Mouse (Mus musculus): ENCODE results near the gene Rin3.

Gene Rin3

DNA sequence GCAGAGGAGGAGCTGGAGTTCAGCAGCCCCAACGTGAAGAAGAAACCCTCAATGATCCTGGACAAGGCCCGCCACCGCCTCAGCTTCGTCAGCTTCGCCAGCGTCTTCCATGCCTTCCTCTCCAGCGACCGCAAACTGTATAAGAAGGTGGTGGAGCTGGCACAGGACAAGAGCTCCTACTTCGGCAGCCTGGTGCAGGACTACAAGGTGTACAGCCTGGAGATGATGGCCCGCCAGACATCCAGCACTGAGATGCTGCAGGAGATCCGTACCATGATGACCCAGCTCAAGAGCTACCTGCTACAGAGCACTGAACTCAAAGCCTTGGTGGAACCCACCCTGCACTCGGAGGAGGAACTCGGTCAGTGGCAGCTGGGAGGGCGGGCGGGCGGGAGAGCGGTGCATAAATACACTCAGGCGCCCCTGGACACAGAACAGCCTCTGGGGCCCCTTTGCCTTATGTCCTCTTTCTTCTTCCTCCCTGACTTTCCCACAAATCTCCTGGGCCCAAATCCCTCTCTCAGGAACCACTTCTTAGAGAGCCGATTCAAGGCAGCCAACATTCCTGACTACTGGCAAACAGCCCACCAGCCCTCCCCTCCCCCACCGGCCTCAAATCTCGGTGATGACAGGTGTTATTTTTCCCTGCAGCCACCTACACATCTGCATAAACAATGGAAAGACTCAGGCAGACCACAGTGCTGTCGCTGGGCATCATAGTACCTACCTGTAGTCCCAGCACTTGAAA is 86.8 kb downstream of the Rin3 start:
- DNase-seq (ENCODE audit: low spot score in 2 of 2) = no peak

- DNase-seq (ENCODE audit: low spot score in 2 of 2) = no peak
These were observed 88.2 kb downstream of the Rin3 start for GRCm38 (mm10) chr12:102370931-102371500.

GRCm38 (mm10) chr12:102372322-102372721 is 89.5 kb downstream of the Rin3 start:
- no peak for DNase-seq (ENCODE audit: low spot score in 2 of 2)

DNA sequence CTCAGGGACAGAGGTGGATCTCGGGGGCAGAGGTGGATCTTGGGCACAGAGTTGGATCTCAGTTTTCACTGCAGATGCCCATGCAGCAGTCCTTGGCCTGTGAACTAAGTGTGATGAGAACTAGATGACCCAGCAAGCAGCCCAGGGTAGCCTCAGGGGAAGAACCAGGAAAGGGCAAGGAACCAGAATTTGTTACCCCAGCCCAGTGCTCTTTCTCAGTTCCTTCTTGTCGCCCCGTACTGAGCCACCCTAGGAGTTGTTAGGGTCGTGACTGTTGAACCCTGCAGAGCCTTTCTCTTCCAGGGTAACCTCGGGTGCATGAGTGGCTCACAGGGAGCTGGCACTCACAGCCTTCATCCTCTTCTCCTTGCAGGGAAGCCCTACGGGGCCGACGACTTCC is 99.3 kb downstream of the Rin3 start:
- DNase-seq (ENCODE audit: low spot score in 2 of 2) = no peak

GRCm38 (mm10) chr12:102383288-102383687 is 100.4 kb downstream of the Rin3 start:
- no peak for DNase-seq (ENCODE audit: low spot score in 2 of 2)

DNA sequence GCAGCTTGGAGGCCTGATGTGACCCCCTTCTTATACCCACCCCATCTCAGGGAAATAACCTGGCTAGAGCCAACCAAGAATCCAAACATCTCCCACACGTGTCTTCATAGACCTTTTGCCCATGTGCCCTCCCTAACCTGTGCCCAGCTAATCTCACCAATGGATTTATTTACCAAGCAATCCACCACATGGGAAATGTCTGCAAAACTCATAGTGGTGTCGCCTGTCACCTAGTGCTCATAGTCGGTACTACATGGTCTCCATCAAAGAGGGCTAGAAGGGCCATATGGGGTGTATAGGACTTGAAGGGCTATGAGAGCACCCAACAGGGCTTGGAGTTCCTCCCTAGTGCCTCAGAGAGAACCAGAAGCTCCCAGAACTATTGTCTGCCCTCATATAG is 102.0 kb downstream of the Rin3 start:
- no peak for DNase-seq (ENCODE audit: low spot score in 2 of 2)

DNA sequence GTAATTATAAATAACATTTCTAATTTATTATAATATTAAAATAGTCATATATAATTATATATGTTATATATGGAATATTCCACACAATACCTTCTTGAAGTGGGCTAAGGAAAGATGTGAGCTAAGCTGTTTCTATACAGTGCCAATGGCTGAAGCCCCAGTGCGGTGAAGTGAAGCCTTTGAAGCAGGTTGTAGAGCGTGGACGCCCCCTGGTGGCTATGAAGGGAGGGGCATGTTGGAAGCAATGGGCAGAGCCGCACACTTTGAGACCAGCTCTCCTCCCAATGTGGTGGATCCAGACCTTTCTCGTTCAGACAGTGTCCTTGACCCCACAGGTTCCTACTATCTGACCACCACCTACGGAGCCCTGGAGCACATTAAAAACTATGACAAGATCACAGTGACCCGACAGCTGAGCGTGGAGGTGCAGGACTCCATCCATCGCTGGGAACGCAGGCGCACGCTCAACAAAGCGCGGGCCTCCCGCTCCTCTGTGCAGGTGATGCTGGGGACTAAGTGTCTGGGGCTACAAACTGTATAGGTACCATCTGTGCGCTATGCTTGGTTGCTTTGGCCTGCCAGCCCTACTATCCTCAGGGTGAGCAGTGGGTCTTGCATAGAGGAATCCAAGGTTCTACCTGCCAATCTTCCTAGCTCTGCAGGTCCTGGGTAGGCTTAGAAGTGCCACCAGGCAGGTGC is 104.5 kb downstream of the Rin3 start:
- peak; percentile 48 to 67 for DNase-seq (ENCODE audit: low spot score in 2 of 2)

DNA sequence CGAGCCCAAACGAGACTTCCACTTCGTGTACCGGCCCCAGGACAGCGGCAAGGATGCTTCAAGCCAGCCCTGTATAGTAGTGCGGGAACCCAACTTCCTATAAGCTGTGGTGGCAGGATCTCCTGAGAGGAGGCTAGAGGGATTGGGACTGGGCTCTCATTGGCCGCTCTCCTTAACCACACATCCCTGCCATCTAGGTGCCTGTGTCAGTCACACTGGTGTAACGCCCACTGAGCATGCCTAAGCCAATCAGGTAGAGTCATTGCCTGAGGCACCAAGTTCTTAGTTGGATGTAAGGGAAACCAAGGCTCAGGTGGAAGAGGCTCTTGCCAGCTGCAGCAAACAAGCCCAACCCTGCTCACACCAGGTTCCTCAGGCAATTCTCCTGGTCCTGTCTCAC is 107.2 kb downstream of the Rin3 start:
- no peak for DNase-seq (ENCODE audit: low spot score in 2 of 2)

DNA sequence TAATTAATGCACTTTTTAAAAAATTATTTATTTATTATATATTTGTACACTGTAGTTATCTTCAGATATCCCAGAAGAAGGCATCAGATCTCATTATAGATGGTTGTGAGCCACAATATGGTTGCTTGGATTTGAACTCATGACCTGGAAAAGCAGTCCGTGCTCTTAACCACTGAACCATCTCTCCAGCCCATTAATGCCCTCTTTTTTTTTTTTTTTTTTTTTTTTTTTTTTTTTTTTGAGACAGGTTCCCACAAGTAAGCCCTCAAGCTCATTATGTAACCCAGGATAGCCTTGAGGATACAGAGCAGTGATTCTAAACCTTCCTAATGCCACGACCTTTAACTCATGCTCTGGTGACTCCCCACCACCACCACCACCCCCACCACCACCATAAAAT is 108.3 kb downstream of the Rin3 start:
- no peak for DNase-seq (ENCODE audit: low spot score in 2 of 2)

GRCm38 (mm10) chr12:102391982-102392381 is 109.1 kb downstream of the Rin3 start:
- DNase-seq (ENCODE audit: low spot score in 2 of 2) = no peak

- DNase-seq (ENCODE audit: low spot score in 2 of 2) = no peak
These were observed 111.6 kb downstream of the Rin3 start for GRCm38 (mm10) chr12:102394496-102394895.

DNA sequence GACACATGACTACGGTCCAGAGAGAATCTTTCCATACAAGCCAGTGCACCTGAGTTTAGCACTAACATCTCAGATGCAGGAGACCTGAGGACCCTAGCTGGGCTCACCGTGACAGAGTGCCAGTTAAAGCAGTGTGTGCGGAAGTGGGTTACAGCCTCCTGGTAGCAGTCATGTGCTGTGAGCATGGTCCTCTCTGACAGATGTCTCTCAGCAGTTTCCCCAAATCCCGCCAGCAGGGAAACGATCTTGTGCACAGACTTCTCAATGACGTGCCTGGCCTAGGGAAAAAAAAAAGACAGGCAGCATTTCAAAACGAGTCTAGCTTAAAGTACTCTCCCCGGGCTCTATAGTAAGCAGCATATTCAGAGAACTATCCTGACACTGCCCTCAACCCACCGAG is 112.7 kb downstream of the Rin3 start:
- no peak for DNase-seq (ENCODE audit: low spot score in 2 of 2)

DNA sequence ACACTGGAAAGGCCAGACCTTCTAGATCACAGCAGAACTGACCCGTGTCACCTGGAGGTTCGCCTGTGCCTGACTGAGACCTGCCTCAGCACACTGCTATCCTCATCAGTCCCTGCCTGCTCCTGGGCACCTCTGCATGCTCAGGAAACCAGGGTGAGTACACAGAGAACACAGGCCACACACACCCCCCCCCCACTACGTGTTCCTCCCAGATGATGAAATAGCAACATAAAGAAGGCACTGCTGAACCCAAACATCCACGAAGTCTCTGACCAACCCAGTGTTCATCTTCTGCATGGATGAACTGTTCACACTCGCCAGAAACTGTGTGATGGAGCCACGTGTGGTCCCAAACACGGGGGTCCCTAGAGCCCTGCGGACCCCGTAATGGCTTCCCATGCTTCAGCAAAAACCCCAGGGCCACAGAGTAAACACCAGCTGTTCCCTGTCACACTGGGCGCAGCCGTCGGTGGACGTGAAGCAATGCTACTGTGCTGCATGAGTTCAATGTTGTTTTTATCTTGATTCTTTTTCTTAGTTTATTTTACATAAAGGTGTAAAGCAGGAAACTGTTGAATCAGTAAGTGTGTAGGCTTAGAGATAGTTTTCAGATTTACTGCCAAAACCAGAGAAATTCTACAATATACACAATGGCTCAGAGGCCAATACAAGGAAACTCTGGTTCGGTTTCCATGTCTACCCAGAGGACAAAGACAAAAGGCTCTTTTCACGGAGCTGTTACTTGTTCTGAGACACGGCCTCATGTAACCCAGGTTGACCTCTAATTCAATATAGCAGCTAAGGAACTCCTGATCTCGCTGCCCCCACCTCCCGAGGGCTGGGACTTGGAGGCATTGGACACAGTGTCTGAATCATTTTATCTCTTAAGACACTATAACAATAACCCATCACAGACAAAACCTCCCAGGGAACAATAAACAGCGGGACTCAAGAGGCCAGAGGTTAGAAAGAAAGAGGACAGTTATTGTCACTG is 113.4 kb downstream of the Rin3 start:
- DNase-seq (ENCODE audit: low spot score in 2 of 2) = no peak

DNA sequence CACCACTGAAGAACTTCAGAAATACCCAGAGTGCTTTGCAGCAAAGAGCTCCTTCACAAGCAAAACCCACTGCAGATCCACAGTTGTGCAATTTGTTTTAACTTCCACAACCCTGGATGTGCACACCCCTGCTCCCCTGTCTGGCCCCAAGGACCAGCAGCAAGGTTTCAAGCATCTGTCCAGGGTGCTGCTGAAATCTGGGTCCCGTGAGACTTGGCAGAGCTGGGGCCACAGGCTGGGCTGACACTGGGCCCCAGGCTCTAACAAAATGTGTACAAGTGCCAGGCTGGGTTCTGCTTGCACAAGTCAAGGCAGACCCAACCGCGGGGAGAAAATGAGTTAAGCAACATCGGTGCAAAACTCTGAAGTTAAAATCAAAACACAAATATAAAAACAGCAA is 115.7 kb downstream of the Rin3 start:
- DNase-seq (ENCODE audit: low spot score in 2 of 2) = no peak

DNA sequence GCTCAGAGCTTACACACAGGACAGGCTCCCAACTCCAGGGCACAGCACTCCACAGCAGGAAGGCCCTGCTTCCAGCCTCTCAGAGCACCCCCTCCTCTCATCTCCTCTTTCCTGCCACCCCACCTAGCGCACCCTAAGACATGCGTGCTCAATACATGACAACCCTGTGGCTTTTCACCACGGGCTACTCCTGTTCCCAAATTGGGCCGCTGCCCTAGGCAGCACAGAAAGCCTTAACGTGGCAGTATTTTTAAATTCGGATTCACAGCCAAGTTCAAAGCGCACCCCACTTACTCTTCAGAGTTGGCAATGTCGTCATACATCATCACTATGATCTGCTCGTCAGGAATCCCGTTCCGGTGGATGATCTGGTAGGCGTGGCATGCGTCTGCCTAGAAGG is 130.3 kb downstream of the Rin3 start:
- no peak for DNase-seq (ENCODE audit: low spot score in 2 of 2)

DNA sequence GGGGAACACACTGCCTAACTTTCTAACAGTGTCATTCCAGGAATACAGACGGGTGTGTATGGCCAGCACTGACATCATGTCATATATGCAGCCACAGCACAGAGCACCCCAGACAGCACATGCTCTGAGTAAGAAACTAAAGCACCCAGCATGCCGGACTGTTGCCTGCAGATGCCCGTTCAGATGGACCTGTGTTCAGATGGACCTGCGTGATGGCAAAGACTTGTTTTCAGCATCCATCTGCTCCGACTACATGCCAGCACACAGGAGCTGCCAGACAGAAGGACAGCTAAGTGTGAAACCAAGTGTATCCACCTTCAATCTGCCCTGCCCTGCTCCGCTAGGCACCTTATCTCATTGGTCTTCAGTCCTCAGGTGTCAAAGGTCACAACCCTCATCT is 131.8 kb downstream of the Rin3 start:
- DNase-seq (ENCODE audit: low spot score in 2 of 2) = no peak

DNA sequence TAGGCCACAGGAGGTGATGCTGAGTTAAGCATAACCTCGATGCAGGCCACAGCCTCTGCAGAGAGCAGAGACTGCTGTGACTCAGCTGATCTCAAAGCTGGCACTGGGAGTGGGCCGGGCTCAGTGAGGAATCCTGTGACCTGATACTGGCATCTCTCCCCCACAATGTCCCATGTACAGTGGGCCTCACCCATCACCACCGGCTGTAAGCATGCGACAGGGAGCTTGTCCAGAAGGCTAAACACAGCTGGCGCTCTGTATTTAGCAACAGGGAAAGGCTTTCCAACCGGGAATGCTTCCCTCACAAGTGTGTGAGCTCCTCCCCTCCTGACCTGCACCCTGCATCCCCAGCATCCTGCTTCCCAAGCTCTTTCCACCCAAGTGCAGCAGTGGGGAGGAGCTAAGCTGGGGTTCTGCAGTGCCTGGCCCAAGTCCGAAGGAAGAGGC is 133.6 kb downstream of the Rin3 start:
- no peak for DNase-seq (ENCODE audit: low spot score in 2 of 2)

DNA sequence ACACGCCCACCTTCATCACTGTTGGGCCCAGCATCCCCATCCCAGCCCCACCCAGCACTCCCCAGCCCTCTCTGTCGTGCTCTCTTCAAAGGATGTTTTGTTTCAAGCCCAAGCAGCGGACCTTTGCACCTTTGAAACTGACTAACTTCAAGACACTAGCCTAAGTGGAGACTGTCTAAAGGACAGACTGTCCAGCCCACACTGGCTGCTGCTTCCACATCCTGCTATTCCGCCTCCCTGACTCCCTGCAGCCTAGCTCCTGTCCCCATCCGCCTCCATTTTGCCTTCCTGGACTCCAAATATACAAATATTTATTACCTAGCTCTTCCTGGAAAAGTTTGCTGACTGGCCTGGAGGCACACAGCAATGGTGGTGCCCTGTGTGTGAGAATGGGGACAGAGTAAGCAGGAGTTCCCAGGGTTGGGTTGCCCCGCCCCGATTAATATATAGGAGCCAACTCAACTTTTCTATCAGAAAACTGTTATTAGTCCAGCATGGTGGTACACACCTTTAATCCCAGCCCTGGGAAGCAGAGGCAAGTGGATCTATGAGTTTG is 134.2 kb downstream of the Rin3 start:
- no peak for DNase-seq (ENCODE audit: low spot score in 2 of 2)

DNA sequence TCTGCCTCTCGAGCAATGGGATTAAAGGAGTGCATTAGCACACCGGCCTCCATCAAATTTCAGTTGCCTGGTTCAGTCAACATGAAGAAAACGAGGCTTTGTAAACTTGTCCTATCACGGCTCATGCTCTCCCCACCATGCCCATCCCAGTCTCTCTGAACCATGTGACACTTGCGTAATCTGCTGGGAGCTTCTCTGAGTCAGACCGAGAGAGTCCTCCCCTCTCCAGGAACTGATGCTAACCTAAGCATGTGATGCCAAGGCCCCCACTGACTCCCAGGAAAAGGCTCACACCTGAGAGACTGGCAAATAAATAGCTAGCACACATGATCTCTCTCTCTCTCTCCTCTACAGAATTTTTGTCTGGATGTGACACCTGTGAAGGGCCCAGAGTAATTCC is 134.9 kb downstream of the Rin3 start:
- DNase-seq (ENCODE audit: low spot score in 2 of 2) = no peak

- no peak for DNase-seq (ENCODE audit: low spot score in 2 of 2)
These were observed 136.7 kb downstream of the Rin3 start for GRCm38 (mm10) chr12:102419544-102419943.

GRCm38 (mm10) chr12:102420168-102420890 is 137.5 kb downstream of the Rin3 start:
- no peak for DNase-seq (ENCODE audit: low spot score in 2 of 2)
